Mouse (Mus musculus): ENCODE data around the gene Cfap157.

DNA sequence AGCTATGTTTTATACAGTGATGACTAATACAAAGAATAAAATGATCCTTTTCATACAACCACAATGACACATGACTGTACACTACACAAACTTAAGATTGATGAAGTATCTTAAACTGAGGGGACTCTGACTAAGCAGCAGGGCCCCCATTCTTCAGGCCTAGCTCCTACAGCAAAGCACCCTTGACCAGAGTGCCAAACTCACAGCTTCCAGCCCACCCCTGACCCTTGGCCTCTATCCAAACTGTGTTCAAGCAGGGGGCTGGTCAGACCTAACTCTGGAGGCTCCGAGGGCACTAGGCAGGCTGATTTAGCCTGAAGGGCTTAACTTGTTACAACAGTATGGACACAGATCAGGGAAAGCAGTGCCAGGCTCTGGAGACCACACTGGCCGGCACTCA is 4.4 kb upstream of the Cfap157 start:
- TF ChIP-seq CTCF (IDR thresholded peaks at IDR 0.05; ENCODE audit: control insufficient read depth, insufficient read depth, low read length), result no peak
- TF ChIP-seq POLR2A (IDR thresholded peaks at IDR 0.05; ENCODE audit: borderline replicate concordance, control insufficient read depth, low read depth, low read length), result no peak

Data from bone marrow, adult 2 months (tissue).